Mouse (Mus musculus): Measurements from ENCODE around the gene Exosc9. TPM values are rescaled to one million over a fixed set of nuclear protein-coding genes. Genes with fewer than 3 reads are reported as not detected.

Gene Exosc9
- polyA plus RNA-seq, 1 experiment from 2014 or later: 55.8 TPM

GRCm38 (mm10) chr3:36524466-36524865 is 27.9 kb upstream of the Exosc9 start:
- H3K9me3 ChIP-seq (ENCODE audit: control insufficient read depth, low read depth, low read length): no peaks in the 10 kb centered on the region
- no peak overlapping the region for H3K9ac ChIP-seq (replicated peaks; ENCODE audit: low read depth, low read length)
- H3K4me1 ChIP-seq (ENCODE audit: control insufficient read depth, insufficient read depth, low read length): 0 out of 2 replicates have a peak, but pooled peaks cover 5% of the 10 kb centered on the region
- no peaks in the 10 kb centered on the region for H3K36me3 ChIP-seq (ENCODE audit: control insufficient read depth, insufficient read depth, low read length)
- ATAC-seq (ENCODE audit: insufficient number of reproducible peaks, insufficient read depth, low FRiP score, low read depth): no peak
- no peak overlapping the region for H3K27ac ChIP-seq (ENCODE audit: low read length)
- no peak overlapping the region for H3K4me2 ChIP-seq (replicated peaks; ENCODE audit: low read depth, low read length)
- WGBS: 76% methylated on average over 3 of the region's 3 CpGs
- H3K4me3 ChIP-seq (ENCODE audit: low read depth, low read length): no peak overlapping the region
- H3K27me3 ChIP-seq (ENCODE audit: control insufficient read depth, insufficient read depth, low read length): peaks cover 7% of the 10 kb centered on the region; the same call in 1 of the 2 replicates

- Histone ChIP-seq H3K4me1 (ENCODE audit: control insufficient read depth, insufficient read depth, low read length) (peaks cover 11% of the 10 kb centered on the region; the same call in 1 of the 2 replicates), H3K27ac (ENCODE audit: low read length) (no peak overlapping the region), H3K4me3 (ENCODE audit: low read depth, low read length) (no peak overlapping the region), H3K9me3 (ENCODE audit: control insufficient read depth, low read depth, low read length) (no peaks in the 10 kb centered on the region), H3K4me2 (replicated peaks; ENCODE audit: low read depth, low read length) (no peak overlapping the region), H3K27me3 (ENCODE audit: control insufficient read depth, insufficient read depth, low read length) (no peaks in the 10 kb centered on the region), H3K9ac (replicated peaks; ENCODE audit: low read depth, low read length) (no peak overlapping the region), H3K36me3 (ENCODE audit: control insufficient read depth, insufficient read depth, low read length) (no peaks in the 10 kb centered on the region)
- 84% methylated on average over 6 of the region's 6 CpGs for whole genome bisulfite sequencing
- no peak for ATAC-seq (ENCODE audit: insufficient number of reproducible peaks, insufficient read depth, low FRiP score, low read depth)
Observed at GRCm38 (mm10) chr3:36530345-36530744, 22.1 kb upstream of the Exosc9 start.

- Histone ChIP-seq H3K9ac (replicated peaks; ENCODE audit: low read depth, low read length) (no peak overlapping the region), H3K4me2 (replicated peaks; ENCODE audit: low read depth, low read length) (no peak overlapping the region), H3K4me3 (ENCODE audit: low read depth, low read length) (no peak overlapping the region), H3K36me3 (ENCODE audit: control insufficient read depth, insufficient read depth, low read length) (no peaks in the 10 kb centered on the region), H3K4me1 (ENCODE audit: control insufficient read depth, insufficient read depth, low read length) (peaks cover 11% of the 10 kb centered on the region; the same call in 1 of the 2 replicates), H3K27me3 (ENCODE audit: control insufficient read depth, insufficient read depth, low read length) (no peaks in the 10 kb centered on the region), H3K27ac (ENCODE audit: low read length) (no peak overlapping the region), H3K9me3 (ENCODE audit: control insufficient read depth, low read depth, low read length) (no peaks in the 10 kb centered on the region)
- no peak for ATAC-seq (ENCODE audit: insufficient number of reproducible peaks, insufficient read depth, low FRiP score, low read depth)
- 84% methylated on average over 5 of the region's 5 CpGs for WGBS
Observed at GRCm38 (mm10) chr3:36530781-36531180, 21.6 kb upstream of the Exosc9 start.

GRCm38 (mm10) chr3:36531242-36531641 is 21.2 kb upstream of the Exosc9 start:
- no peaks in the 10 kb centered on the region for H3K27me3 ChIP-seq (ENCODE audit: control insufficient read depth, insufficient read depth, low read length)
- no peak overlapping the region for H3K9ac ChIP-seq (replicated peaks; ENCODE audit: low read depth, low read length)
- no peak overlapping the region for H3K27ac ChIP-seq (ENCODE audit: low read length)
- no peaks in the 10 kb centered on the region for H3K9me3 ChIP-seq (ENCODE audit: control insufficient read depth, low read depth, low read length)
- H3K4me2 ChIP-seq (replicated peaks; ENCODE audit: low read depth, low read length): no peak overlapping the region
- 43% methylated on average over 2 of the region's 2 CpGs for WGBS
- H3K4me3 ChIP-seq (ENCODE audit: low read depth, low read length): no peak overlapping the region
- ATAC-seq (ENCODE audit: insufficient number of reproducible peaks, insufficient read depth, low FRiP score, low read depth): no peak
- H3K4me1 ChIP-seq (ENCODE audit: control insufficient read depth, insufficient read depth, low read length): peaks cover 11% of the 10 kb centered on the region; the same call in 1 of the 2 replicates
- no peaks in the 10 kb centered on the region for H3K36me3 ChIP-seq (ENCODE audit: control insufficient read depth, insufficient read depth, low read length)

GRCm38 (mm10) chr3:36531979-36532542 is 20.3 kb upstream of the Exosc9 start:
- Histone ChIP-seq H3K4me3 (ENCODE audit: low read depth, low read length) (peak overlapping the region; percentile 30), H3K9ac (replicated peaks; ENCODE audit: low read depth, low read length) (no peak overlapping the region), H3K27ac (ENCODE audit: low read length) (no peak overlapping the region), H3K4me1 (ENCODE audit: control insufficient read depth, insufficient read depth, low read length) (peaks cover 11% of the 10 kb centered on the region; the same call in 1 of the 2 replicates), H3K9me3 (ENCODE audit: control insufficient read depth, low read depth, low read length) (no peaks in the 10 kb centered on the region), H3K4me2 (replicated peaks; ENCODE audit: low read depth, low read length) (peak overlapping the region; percentile 64), H3K27me3 (ENCODE audit: control insufficient read depth, insufficient read depth, low read length) (no peaks in the 10 kb centered on the region), H3K36me3 (ENCODE audit: control insufficient read depth, insufficient read depth, low read length) (no peaks in the 10 kb centered on the region)
- 3% methylated on average over 18 of the region's 18 CpGs for WGBS
- peak; percentile 51; the same call in 1 of the 2 replicates for ATAC-seq (ENCODE audit: insufficient number of reproducible peaks, insufficient read depth, low FRiP score, low read depth)

GRCm38 (mm10) chr3:36532738-36533137 is 19.7 kb upstream of the Exosc9 start:
- no peaks in the 10 kb centered on the region for H3K27me3 ChIP-seq (ENCODE audit: control insufficient read depth, insufficient read depth, low read length)
- 21% methylated on average over 7 of the region's 7 CpGs for WGBS
- no peak for ATAC-seq (ENCODE audit: insufficient number of reproducible peaks, insufficient read depth, low FRiP score, low read depth)

GRCm38 (mm10) chr3:36533201-36533672 is 19.2 kb upstream of the Exosc9 start:
- ATAC-seq (ENCODE audit: insufficient number of reproducible peaks, insufficient read depth, low FRiP score, low read depth): no peak
- no peak overlapping the region for H3K27ac ChIP-seq (ENCODE audit: low read length)
- H3K9ac ChIP-seq (replicated peaks; ENCODE audit: low read depth, low read length): no peak overlapping the region
- H3K36me3 ChIP-seq (ENCODE audit: control insufficient read depth, insufficient read depth, low read length): no peaks in the 10 kb centered on the region
- no peak overlapping the region for H3K4me2 ChIP-seq (replicated peaks; ENCODE audit: low read depth, low read length)
- no peak overlapping the region for H3K4me3 ChIP-seq (ENCODE audit: low read depth, low read length)
- H3K4me1 ChIP-seq (ENCODE audit: control insufficient read depth, insufficient read depth, low read length): peaks cover 11% of the 10 kb centered on the region; the same call in 1 of the 2 replicates
- 13% methylated on average over 1 of the region's 1 CpGs for WGBS
- H3K27me3 ChIP-seq (ENCODE audit: control insufficient read depth, insufficient read depth, low read length): no peaks in the 10 kb centered on the region
- no peaks in the 10 kb centered on the region for H3K9me3 ChIP-seq (ENCODE audit: control insufficient read depth, low read depth, low read length)

More at GRCm38 (mm10) chr3:36532738-36533137, 19.7 kb upstream of the Exosc9 start:
- Histone ChIP-seq H3K4me1 (ENCODE audit: control insufficient read depth, insufficient read depth, low read length) (peaks cover 11% of the 10 kb centered on the region; the same call in 1 of the 2 replicates), H3K4me2 (replicated peaks; ENCODE audit: low read depth, low read length) (no peak overlapping the region), H3K9me3 (ENCODE audit: control insufficient read depth, low read depth, low read length) (no peaks in the 10 kb centered on the region), H3K9ac (replicated peaks; ENCODE audit: low read depth, low read length) (no peak overlapping the region), H3K27ac (ENCODE audit: low read length) (no peak overlapping the region), H3K36me3 (ENCODE audit: control insufficient read depth, insufficient read depth, low read length) (no peaks in the 10 kb centered on the region), H3K4me3 (ENCODE audit: low read depth, low read length) (no peak overlapping the region)

- Histone ChIP-seq H3K4me1 (ENCODE audit: control insufficient read depth, insufficient read depth, low read length) (peaks cover 11% of the 10 kb centered on the region; the same call in 1 of the 2 replicates), H3K4me3 (ENCODE audit: low read depth, low read length) (no peak overlapping the region), H3K27me3 (ENCODE audit: control insufficient read depth, insufficient read depth, low read length) (no peaks in the 10 kb centered on the region), H3K27ac (ENCODE audit: low read length) (no peak overlapping the region), H3K9ac (replicated peaks; ENCODE audit: low read depth, low read length) (no peak overlapping the region), H3K4me2 (replicated peaks; ENCODE audit: low read depth, low read length) (no peak overlapping the region), H3K9me3 (ENCODE audit: control insufficient read depth, low read depth, low read length) (no peaks in the 10 kb centered on the region), H3K36me3 (ENCODE audit: control insufficient read depth, insufficient read depth, low read length) (no peaks in the 10 kb centered on the region)
- WGBS: 90% methylated on average over 12 of the region's 12 CpGs
- no peak for ATAC-seq (ENCODE audit: insufficient number of reproducible peaks, insufficient read depth, low FRiP score, low read depth)
Observed at GRCm38 (mm10) chr3:36536041-36536440, 16.4 kb upstream of the Exosc9 start.
